In genomic region chr17:23770896-23771283, GRCm38 (mm10) we compare ENCODE assay signal across 8 mouse cellular contexts. TPM values are rescaled to one million over a fixed set of nuclear protein-coding genes. Genes with fewer than 3 reads are reported as not detected.
DNase-seq lines count a peak whose midpoint lies in the region; ATAC-seq and TF ChIP-seq lines count a peak whose summit lies in the region.

No protein-coding gene starts in this region.

- H3K9me3 ChIP-seq in kidney, postnatal 0 days (replicated peaks; ENCODE audit: low read length): no peaks in the 10 kb centered on the region
- H3K9me3 ChIP-seq in forebrain, embryonic 13.5 days (replicated peaks): no peaks in the 10 kb centered on the region
- H3K9me3 ChIP-seq in liver, embryonic 15.5 days (replicated peaks): no peaks in the 10 kb centered on the region
- no peaks in the 10 kb centered on the region for H3K9me3 ChIP-seq in stomach, embryonic 16.5 days (replicated peaks; ENCODE audit: control insufficient read depth, low read length)

- no peak for TF ChIP-seq CTCF in kidney, postnatal 0 days (IDR thresholded peaks at IDR 0.05; ENCODE audit: low read depth)

- peak overlapping the region; percentile 89 for H3K9ac ChIP-seq in kidney, postnatal 0 days (ENCODE audit: low read depth, low read length)
- peak overlapping the region; percentile 98 for H3K9ac ChIP-seq in forebrain, embryonic 13.5 days
- H3K9ac ChIP-seq in liver, embryonic 15.5 days: peak overlapping the region; percentile 91
- H3K9ac ChIP-seq in stomach, embryonic 16.5 days (ENCODE audit: low read length): peak overlapping the region; percentile 98

- peak; percentile 37 for ATAC-seq in kidney, postnatal 0 days (replicated peaks; ENCODE audit: low FRiP score, low read depth)
- ATAC-seq in forebrain, embryonic 13.5 days: no peak
- peak; percentile 16 for ATAC-seq in liver, embryonic 15.5 days (ENCODE audit: insufficient read depth)
- peak; percentile 21; the same call in 1 of the 2 replicates for ATAC-seq in stomach, embryonic 16.5 days (ENCODE audit: insufficient read depth, low FRiP score)

- H3K27ac ChIP-seq in kidney, postnatal 0 days: peak overlapping the region; percentile 81
- H3K27ac ChIP-seq in forebrain, embryonic 13.5 days: peak overlapping the region; percentile 86
- H3K27ac ChIP-seq in liver, embryonic 15.5 days (replicated peaks): peak overlapping the region; percentile 76
- peak overlapping the region; percentile 79; the same call in 1 of the 2 replicates for H3K27ac ChIP-seq in stomach, embryonic 16.5 days (ENCODE audit: low read length)

- H3K4me1 ChIP-seq in kidney, postnatal 0 days (replicated peaks; ENCODE audit: insufficient read depth, low read length): no peaks in the 10 kb centered on the region
- H3K4me1 ChIP-seq in forebrain, embryonic 13.5 days: peaks cover 27% of the 10 kb centered on the region
- H3K4me1 ChIP-seq in liver, embryonic 15.5 days (replicated peaks): peaks cover 21% of the 10 kb centered on the region
- H3K4me1 ChIP-seq in stomach, embryonic 16.5 days (ENCODE audit: control insufficient read depth, insufficient read depth, low read length): 0 out of 2 replicates have a peak, but pooled peaks cover 4% of the 10 kb centered on the region

- H3K4me2 ChIP-seq in kidney, postnatal 0 days (ENCODE audit: low read length): peak overlapping the region; percentile 81
- H3K4me2 ChIP-seq in forebrain, embryonic 13.5 days: peak overlapping the region; percentile 71
- peak overlapping the region; percentile 90 for H3K4me2 ChIP-seq in liver, embryonic 15.5 days
- H3K4me2 ChIP-seq in stomach, embryonic 16.5 days (ENCODE audit: low read depth, low read length): peak overlapping the region; percentile 90

- peak overlapping the region; percentile 79 for H3K4me3 ChIP-seq in kidney, postnatal 0 days (replicated peaks; ENCODE audit: low read depth, low read length)
- peak overlapping the region; percentile 93 for H3K4me3 ChIP-seq in forebrain, embryonic 13.5 days
- peak overlapping the region; percentile 87 for H3K4me3 ChIP-seq in liver, embryonic 15.5 days (replicated peaks)
- H3K4me3 ChIP-seq in stomach, embryonic 16.5 days (replicated peaks; ENCODE audit: low read length): peak overlapping the region; percentile 94

- no peaks in the 10 kb centered on the region for H3K27me3 ChIP-seq in kidney, postnatal 0 days (ENCODE audit: insufficient read depth, low read length)
- H3K27me3 ChIP-seq in forebrain, embryonic 13.5 days: no peaks in the 10 kb centered on the region
- H3K27me3 ChIP-seq in liver, embryonic 15.5 days: no peaks in the 10 kb centered on the region
- H3K27me3 ChIP-seq in stomach, embryonic 16.5 days (ENCODE audit: control insufficient read depth, insufficient read depth, low read length): no peaks in the 10 kb centered on the region

- 1% methylated on average over 19 of the region's 19 CpGs for WGBS in kidney, postnatal 0 days
- under 1% methylated on average over 19 of the region's 19 CpGs for WGBS in forebrain, embryonic 13.5 days
- whole genome bisulfite sequencing in liver, embryonic 15.5 days (ENCODE audit: insufficient replicate concordance): 3% methylated on average over 19 of the region's 19 CpGs
- 1% methylated on average over 19 of the region's 19 CpGs for WGBS in stomach, embryonic 16.5 days

- H3K36me3 ChIP-seq in kidney, postnatal 0 days (ENCODE audit: insufficient read depth, low read length): no peaks in the 10 kb centered on the region; the same call in 1 of the 2 replicates
- H3K36me3 ChIP-seq in forebrain, embryonic 13.5 days (ENCODE audit: poor library complexity, severe bottlenecking): peaks cover 14% of the 10 kb centered on the region
- no peaks in the 10 kb centered on the region for H3K36me3 ChIP-seq in liver, embryonic 15.5 days (replicated peaks)
- no peaks in the 10 kb centered on the region for H3K36me3 ChIP-seq in stomach, embryonic 16.5 days (ENCODE audit: control insufficient read depth, insufficient read depth, low read length)

- DNase-seq in kidney, postnatal 0 days (ENCODE audit: low spot score): peak; percentile 57
- no peak for DNase-seq in kidney, adult 8-10 months
- peak; percentile 41 for DNase-seq in adipocyte (ENCODE audit: low spot score)
- DNase-seq in cerebellum, adult 18-20 months: no peak
- no peak for DNase-seq in kidney, adult 9 months

RNA-seq across cellular contexts. Expression of gene Flywch1, which starts 0.5 kb away (rescaled TPM):
- polyA plus RNA-seq in kidney, postnatal 0 days (2015; fragmentation: Nextera tagmentation; extraction: Ambion mirVana): 74.6 and 74.7 TPM in 2 replicates
- 165 and 176 TPM in 2 replicates for polyA plus RNA-seq in forebrain, embryonic 13.5 days (2015; fragmentation: Nextera tagmentation; extraction: Ambion mirVana)
- 9.4 and 12.1 TPM in 2 replicates for polyA plus RNA-seq in liver, embryonic 15.5 days (2015; fragmentation: Nextera tagmentation; extraction: Ambion mirVana)
- polyA plus RNA-seq in stomach, embryonic 16.5 days (2015; fragmentation: Nextera tagmentation; extraction: Ambion mirVana): 43.3 and 47.0 TPM in 2 replicates

RNA-seq across cellular contexts. Expression of gene Flywch2, which starts 15.0 kb away (rescaled TPM):
- polyA plus RNA-seq in kidney, postnatal 0 days (2015; fragmentation: Nextera tagmentation; extraction: Ambion mirVana): 40.9 and 46.8 TPM in 2 replicates
- polyA plus RNA-seq in forebrain, embryonic 13.5 days (2015; fragmentation: Nextera tagmentation; extraction: Ambion mirVana): 34.3 and 40.1 TPM in 2 replicates
- polyA plus RNA-seq in liver, embryonic 15.5 days (2015; fragmentation: Nextera tagmentation; extraction: Ambion mirVana): 0.93 and 0.94 TPM in 2 replicates
- 19.4 and 19.8 TPM in 2 replicates for polyA plus RNA-seq in stomach, embryonic 16.5 days (2015; fragmentation: Nextera tagmentation; extraction: Ambion mirVana)

RNA-seq across cellular contexts. Expression of gene Srrm2, which starts 19.4 kb away (rescaled TPM):
- 304 and 321 TPM in 2 replicates for polyA plus RNA-seq in kidney, postnatal 0 days (2015; fragmentation: Nextera tagmentation; extraction: Ambion mirVana)
- 605 and 611 TPM in 2 replicates for polyA plus RNA-seq in forebrain, embryonic 13.5 days (2015; fragmentation: Nextera tagmentation; extraction: Ambion mirVana)
- polyA plus RNA-seq in liver, embryonic 15.5 days (2015; fragmentation: Nextera tagmentation; extraction: Ambion mirVana): 167 and 170 TPM in 2 replicates
- 334 and 350 TPM in 2 replicates for polyA plus RNA-seq in stomach, embryonic 16.5 days (2015; fragmentation: Nextera tagmentation; extraction: Ambion mirVana)

RNA-seq across cellular contexts. Expression of gene Kremen2, which starts 25.3 kb away (rescaled TPM):
- polyA plus RNA-seq in kidney, postnatal 0 days (2015; fragmentation: Nextera tagmentation; extraction: Ambion mirVana): 0.29 and 0.52 TPM in 2 replicates
- 0.24 and 0.37 TPM in 2 replicates for polyA plus RNA-seq in forebrain, embryonic 13.5 days (2015; fragmentation: Nextera tagmentation; extraction: Ambion mirVana)
- polyA plus RNA-seq in liver, embryonic 15.5 days (2015; fragmentation: Nextera tagmentation; extraction: Ambion mirVana): not detected in 2 replicates
- polyA plus RNA-seq in stomach, embryonic 16.5 days (2015; fragmentation: Nextera tagmentation; extraction: Ambion mirVana): 0.45 and 0.67 TPM in 2 replicates

RNA-seq across cellular contexts. Expression of gene Paqr4, which starts 30.2 kb away (rescaled TPM):
- polyA plus RNA-seq in kidney, postnatal 0 days (2015; fragmentation: Nextera tagmentation; extraction: Ambion mirVana): 16.0 and 17.9 TPM in 2 replicates
- polyA plus RNA-seq in forebrain, embryonic 13.5 days (2015; fragmentation: Nextera tagmentation; extraction: Ambion mirVana): 29.8 and 32.7 TPM in 2 replicates
- polyA plus RNA-seq in liver, embryonic 15.5 days (2015; fragmentation: Nextera tagmentation; extraction: Ambion mirVana): 7.9 and 8.0 TPM in 2 replicates
- 25.4 and 28.4 TPM in 2 replicates for polyA plus RNA-seq in stomach, embryonic 16.5 days (2015; fragmentation: Nextera tagmentation; extraction: Ambion mirVana)

Comparison
In these comparisons a context has a peak if more than half of its experiments do, and no peak if none do; other contexts are left out.
1. DNase-seq: peak in kidney, postnatal 0 days (single experiment) and adipocyte (single experiment); none in kidney, adult 8-10 months (0 of 2), cerebellum, adult 18-20 months (0 of 2) and kidney, adult 9 months (single experiment).
2. RNA of gene Flywch2, which starts 15.0 kb away (polyA plus RNA-seq): 40.9 to 46.8 TPM in kidney, postnatal 0 days, 34.3 to 40.1 TPM in forebrain, embryonic 13.5 days and 19.4 to 19.8 TPM in stomach, embryonic 16.5 days; 0.93 to 0.94 TPM in liver, embryonic 15.5 days; every median in the first group is over 10 times any median in the second.
3. Peak in every context shown above with its lines, with median percentiles within 50 percentile points of each other: H3K27ac ChIP-seq, H3K4me2 ChIP-seq, H3K4me3 ChIP-seq and H3K9ac ChIP-seq.